Mouse (Mus musculus) olfactory bulb, adult 2 months (tissue): ENCODE data around the gene Plekhj1.

ENCODE experiments used
- CTCF ChIP-seq: fragments of 200-500 bp; IDR thresholded peaks from 2 replicates; pipeline ENCODE4 v1.5.1; 2012; ENCODE audit warnings: low read depth, mild to moderate bottlenecking, low read length, moderate library complexity; ENCODE audit not compliant: insufficient read depth
- POLR2A ChIP-seq: fragments of 200-500 bp; IDR thresholded peaks from 2 replicates; pipeline ENCODE4 v1.6.1; 2012; ENCODE audit warnings: mild to moderate bottlenecking, low read depth, low read length, moderate library complexity; ENCODE audit not compliant: insufficient read depth

- TF ChIP-seq CTCF, result no peak
- TF ChIP-seq POLR2A, result no peak
Observed at GRCm38 (mm10) chr10:80756099-80756498, 42.3 kb downstream of the Plekhj1 start.
